Mouse (Mus musculus): ENCODE measurements at regions not wholly inside any gene's neighbourhood (a gene's known extent, or its start where the extent isn't known, plus 50 kb on each side); places are given as distances from the start of the nearest gene placed in this dataset.

DNA sequence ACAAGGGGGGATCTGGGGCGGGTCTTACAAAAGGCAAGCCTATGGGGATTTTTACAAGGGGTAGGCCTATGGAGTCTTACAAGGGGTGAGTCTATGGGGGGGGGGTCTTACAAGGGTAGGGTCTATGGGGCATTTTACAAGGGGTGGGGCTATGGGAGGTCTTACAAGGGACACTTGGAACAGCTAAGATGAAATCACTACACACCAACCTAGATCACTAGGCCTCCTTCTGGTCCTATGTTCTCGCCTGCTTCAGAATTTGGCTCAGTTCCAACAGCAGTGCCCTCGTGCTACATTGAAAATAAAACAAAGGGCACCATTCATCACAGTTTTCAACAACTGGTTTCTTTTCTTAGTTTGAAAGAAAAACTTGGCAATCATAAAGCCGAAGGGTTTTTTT lies 110.7 kb upstream of the 1700066M21Rik start:
- intact Hi-C loops (cut with DNase I), result no loop called here
- DNase-seq, result peak in 1 of 2 experiments; percentile 5

DNA sequence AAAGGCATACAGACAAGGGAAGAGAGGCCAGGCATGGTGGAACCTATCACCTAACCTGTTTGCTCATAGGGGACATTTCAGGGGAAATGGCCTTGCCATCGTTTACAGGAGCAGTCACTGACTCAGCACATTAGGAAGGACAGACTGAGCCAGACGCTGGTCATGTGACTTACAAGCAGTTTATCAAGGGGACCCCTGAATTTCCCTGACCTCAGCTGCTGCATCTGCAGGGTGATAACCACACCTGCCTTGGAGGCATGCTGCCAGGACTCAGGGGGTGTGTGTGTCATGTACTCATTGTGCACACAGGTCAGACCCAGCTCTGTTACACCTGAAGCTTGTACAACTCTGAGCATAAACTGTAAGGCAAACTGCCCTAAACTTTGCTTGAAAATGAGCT lies 109.6 kb upstream of the 1700066M21Rik start:
- DNase-seq, result no peak
- intact Hi-C loops (cut with DNase I), result loop anchor here (2.0 kb wide), 1 partner anchor 1377 kb away; no protein-coding TSS in a partner anchor

DNA sequence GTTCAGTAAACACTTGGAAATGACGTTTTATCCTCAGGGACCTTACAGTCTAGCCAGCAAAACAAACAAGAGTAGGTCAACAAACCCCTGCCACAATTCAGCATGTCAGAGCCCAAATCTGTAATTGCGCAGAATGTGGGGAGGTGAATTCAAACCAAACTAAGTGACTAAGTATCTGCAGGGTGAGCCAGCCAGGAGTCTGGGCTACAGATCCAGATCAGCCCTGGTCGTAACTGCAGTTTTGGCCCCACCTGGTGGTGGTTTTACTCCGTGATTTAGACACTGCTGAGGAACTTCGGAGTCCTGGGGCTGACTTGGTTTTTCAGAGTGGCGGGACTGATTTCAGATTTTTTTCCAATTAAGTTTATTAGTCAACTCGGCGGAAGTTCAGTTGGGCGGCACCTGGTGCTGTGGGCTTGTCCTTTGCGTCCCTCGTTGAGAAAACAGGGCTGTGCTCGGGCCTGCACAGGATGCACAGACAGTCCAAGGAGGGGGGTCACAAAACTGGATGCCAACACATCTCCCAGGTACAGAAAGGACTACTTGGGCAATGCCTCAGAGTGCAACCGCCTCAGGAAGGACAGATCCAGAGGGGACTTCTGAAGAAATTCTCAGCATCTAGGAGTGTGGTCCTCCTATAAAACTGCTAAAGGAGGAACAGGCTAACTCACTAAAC lies 107.6 kb upstream of the 1700066M21Rik start:
- intact Hi-C loops (cut with DNase I), result loop anchor here (2.0 kb wide), 1 partner anchor 1379 kb away; no protein-coding TSS in a partner anchor
- DNase-seq, result peak; percentile 52 to 62

DNA sequence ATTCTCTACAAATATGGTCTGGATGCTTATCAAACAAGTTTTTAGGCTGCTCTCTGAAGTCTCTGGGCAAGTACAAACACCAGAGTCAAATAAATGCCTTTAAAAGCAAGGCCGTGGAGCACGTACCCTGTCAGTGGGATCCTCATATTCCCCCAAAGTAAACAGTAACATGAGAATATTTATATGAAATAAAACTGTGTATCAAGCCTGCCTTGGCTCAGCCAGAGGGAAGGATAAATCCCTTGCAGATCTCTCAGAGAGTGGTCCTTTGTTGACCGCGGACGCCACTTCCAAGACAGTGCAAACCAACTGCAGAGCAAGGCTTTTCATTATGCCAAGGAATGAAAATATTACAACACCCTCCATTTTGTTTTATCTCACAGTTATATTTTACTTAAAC lies 104.8 kb upstream of the 1700066M21Rik start:
- intact Hi-C loops (cut with DNase I), result no loop called here
- no peak for DNase-seq

DNA sequence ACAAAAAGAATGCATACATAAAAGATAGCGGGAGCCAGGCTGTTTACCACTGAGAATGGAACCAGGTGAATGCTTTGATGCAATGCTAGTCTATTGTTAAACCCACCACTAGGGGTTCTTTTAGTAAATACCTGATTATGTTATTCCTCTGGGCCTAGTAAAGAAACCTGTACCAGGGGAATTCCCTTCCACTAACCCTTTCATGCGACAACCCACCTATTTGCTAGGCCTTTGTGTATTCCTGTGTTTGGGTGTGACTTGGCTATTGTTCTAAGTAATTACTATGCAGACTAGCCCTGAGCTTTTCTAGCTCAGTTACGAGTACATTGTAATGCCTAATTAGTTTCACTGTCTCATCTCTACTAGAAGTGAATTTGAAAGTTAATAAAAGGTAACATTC lies 95.9 kb upstream of the 1700066M21Rik start:
- DNase-seq, result no peak
- intact Hi-C loops (cut with DNase I), result no loop called here

DNA sequence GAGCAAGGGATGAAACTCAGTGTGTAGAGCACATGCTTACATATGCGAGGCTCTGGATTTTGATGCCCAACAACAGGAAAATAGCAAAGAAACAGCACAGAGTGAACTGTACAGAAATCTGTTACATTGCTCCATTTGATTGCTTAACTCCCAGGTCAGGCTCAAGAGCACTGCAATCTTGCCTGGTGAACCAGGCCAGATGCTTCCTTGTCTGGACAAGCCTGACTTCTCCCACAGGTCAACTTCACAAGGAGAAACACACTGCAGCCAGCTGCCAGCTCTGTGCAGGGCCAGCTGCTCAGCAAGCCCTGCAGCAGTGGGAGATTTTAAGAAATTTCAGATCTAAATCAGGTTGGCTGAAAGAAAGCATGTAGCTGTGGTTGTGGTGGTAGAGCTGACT lies 81.2 kb upstream of the 1700066M21Rik start:
- intact Hi-C loops (cut with DNase I), result no loop called here

DNA sequence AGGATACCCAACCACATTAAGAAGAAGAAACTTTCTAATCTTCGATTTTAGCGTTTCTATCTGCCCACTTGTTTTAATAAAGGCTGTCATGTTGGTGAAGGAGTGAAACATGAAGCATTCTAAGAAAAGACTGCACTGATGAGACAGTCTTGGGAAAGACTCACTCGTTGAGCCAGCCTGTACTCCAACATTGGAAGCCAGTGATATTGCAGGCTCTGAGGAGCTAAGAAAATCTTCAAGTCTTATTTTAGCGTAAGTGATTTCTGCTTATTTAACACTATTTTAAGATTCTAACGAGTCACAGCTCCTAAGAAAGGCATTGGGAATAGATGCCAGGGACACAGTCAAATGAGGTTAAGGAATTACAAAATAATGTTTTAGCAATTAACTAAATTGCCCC lies 78.9 kb upstream of the 1700066M21Rik start:
- intact Hi-C loops (cut with DNase I), result no loop called here
- no peak for DNase-seq

More for the DNA sequence above, 81.2 kb upstream of the 1700066M21Rik start:
- no peak for DNase-seq

DNA sequence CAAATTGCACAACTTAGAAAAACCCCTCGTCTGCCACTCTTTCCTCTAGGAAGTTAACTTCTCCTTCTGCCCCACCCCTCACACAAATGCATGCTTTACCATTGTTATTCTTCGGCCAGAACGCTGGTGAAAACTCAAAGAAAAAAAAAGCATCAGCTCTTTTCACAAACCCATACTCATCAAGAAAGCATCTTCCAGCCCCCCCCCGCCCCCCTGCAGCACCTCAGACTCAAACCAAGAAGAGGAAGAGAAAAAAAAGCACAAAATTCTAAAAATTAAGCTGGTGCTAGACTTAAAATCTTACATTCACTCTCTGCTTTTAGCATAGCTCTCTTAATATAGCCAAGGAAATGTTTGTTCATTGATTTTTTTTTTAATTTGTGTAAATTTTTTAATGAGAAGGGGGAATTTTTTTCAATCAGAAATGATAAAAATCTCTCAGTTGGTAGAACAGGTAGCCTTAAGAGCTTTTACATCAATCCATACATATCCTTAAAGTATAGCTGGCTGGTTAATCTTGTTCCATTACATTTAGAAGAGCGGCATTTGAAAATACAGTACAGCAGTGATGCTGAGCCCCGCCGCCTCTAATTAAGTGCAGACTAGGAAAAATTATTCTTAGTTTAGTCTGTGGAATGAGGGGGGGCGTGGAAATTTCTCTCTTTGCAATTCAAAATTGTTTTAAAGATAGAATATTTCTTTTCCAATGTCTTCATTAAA lies 76.0 kb upstream of the 1700066M21Rik start:
- intact Hi-C loops (cut with DNase I), result no loop called here
- no peak for DNase-seq

DNA sequence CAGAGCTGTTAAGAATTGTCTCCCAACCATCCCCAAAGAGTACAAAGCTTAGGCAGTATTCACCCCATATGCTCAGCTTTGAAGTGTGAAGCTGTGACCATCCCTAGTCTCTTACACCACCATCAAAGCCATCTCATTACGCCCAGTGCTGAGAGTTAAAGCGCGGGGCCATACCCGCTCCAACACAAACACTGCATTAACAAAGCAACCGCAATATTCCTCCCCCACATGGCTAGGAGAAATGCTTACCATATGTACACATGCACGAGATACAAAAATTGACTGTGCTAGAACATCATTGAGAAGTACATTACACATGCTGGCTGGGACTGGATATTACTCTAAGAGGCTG lies 75.5 kb upstream of the 1700066M21Rik start:
- intact Hi-C loops (cut with DNase I), result no loop called here
- no peak for DNase-seq

DNA sequence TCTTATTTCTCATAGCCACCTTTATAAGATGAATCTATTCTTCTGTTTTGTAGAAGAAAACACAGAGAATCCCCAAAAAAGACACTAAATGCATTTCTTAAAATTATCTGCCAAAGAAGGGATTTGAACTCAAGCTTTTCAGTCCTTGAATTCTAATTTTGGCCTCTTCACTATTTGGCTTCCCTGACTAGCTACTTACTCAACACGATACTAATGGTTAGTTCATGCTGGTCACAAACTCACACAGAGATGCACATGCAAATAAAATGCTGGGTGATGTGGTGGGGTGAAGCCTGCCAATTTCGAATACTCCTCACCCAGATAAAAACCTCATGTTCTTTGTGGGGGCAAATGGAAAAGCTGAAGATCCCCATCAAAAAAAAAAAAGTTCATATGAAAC lies 72.7 kb upstream of the 1700066M21Rik start:
- DNase-seq, result no peak

DNA sequence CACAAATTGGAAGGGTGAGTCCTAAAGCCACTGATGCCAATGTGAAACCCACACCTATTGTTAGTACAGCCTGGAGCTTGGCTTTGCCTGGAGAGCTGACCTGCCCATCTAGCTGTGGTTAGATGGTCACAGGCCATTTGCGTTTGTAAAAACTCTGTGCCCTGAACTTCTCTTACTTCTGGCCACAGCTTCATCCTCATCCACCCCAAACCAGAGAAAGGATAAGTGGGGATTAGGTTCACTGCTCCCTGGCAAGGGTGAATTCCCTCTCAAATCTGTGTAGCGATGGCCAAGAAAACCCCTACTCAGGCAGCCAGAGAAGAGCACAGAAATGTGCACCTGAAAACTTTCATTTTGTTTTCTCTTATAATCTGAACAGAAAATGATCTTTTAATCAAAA lies 54.9 kb upstream of the 1700066M21Rik start:
- intact Hi-C loops (cut with DNase I), result no loop called here
- DNase-seq, result no peak

More for the DNA sequence above, 72.7 kb upstream of the 1700066M21Rik start:
- intact Hi-C loops (cut with DNase I), result no loop called here

DNA sequence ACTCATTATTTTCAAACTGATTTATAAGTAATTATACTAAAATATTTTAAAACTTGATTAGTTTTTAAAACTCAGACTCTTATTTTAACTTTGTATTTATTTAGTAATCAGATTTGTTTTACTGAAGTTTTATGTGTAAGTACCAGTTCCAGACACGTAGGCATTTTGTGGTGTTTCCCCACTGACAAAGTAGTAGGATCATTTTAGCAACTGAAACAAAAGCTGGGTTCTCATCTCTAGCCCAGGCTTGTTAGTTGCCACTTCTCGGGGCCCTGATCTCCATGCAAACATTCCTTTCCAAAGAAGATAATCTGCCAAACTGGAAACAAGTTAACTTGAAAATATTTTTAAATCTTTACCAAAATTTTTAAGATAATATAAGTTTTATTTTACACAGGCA lies 54.3 kb upstream of the 1700066M21Rik start:
- DNase-seq, result no peak
- intact Hi-C loops (cut with DNase I), result no loop called here

DNA sequence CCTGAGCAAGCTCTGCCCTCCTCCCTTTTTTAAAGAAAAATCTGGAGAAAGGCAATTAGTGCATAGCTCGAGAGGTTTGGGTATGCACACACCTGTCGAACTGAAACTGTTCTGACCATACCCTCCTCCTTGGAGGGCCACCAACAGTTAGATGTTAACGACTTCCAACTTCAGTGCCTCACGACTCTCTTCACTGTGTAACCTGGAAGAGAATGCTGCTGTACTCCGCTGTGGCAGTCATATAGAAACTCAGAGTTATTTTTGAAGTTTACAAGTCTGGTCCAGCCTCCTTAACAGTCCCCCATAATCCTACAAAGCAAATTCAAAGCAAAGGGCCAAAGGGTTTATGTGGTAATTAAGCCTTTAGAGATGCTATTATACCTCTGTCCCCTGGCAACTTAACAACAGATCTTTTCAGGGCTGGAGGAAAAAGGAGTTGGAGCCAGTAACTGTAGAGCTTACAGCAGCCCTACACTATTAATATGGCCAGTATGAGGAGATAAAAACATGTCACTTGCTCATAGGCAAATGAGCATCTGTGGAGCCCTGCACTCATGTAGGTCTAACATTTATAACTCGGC lies 51.7 kb upstream of the 1700066M21Rik start:
- no peak for DNase-seq
- intact Hi-C loops (cut with DNase I), result no loop called here
